Mouse (Mus musculus): ENCODE data around the gene Pnmal1.
"Not testable (repeated sequence)": the region's sequence is repeated elsewhere in the genome, so short reads cannot be mapped to it uniquely, and the experiment has no call there.

Pnmal1 gene

DNA sequence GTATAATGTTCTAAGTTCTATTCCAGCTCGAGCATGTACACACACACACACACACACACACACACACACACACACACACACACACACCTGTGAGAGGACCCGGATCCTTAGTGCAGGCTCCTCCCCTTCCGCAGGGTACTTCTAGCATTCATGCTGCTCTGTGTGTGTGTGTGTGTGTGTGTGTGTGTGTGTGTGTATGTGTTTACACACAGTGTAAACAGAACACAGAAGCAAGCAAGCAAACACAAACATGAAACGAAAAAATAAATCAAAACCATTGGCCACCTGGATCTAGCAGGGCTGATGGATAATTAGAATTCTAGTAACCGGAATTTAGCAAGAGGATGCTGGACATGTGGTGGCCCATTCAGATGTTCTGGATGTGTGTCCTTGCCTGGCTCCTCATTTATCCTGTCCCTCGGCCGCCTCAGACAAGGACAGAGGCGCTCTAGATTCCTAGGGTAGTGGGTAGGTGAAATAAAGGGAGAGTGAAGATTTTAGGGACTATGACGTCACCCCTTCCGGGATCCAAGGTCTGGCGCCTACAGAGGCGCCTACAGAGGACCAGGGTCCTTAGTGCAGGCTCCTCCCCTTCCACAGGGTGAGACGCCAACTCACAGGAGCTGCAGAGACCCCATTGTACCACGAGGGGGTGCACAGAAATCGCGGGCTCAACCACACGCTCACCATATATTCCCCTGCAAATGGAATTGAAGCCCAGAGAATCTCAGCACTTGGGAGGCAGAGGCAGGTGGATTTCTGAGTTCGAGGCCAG, 8.4 kb upstream of the Pnmal1 start:
- peak; percentile 70 for DNase-seq (ENCODE audit: low spot score in 2 of 2)

- not testable (repeated sequence) for DNase-seq (ENCODE audit: low spot score in 2 of 2)
Measured at GRCm38 (mm10) chr7:16953776-16954175, 5.7 kb upstream of the Pnmal1 start.

DNA sequence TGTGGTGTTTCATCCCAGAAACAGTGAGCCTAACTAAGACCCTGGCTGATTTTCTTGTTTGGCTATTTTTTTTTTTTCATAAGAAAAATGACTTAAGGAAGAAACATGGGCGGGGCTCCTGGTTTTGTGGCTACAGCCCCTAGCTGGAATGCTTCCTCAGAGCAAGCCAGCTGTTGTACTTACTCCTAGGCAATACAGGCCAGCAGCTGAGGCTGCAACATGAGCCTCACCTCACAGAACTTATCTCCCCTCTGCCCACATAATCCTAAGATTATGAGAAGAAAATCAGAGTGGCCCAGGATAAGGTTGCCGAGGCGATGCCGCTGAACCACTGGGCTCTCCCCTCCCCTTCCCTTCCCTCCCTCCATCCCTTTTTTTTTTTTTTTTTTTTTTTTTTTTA, 3.8 kb upstream of the Pnmal1 start:
- DNase-seq (ENCODE audit: low spot score in 2 of 2) = no peak

DNA sequence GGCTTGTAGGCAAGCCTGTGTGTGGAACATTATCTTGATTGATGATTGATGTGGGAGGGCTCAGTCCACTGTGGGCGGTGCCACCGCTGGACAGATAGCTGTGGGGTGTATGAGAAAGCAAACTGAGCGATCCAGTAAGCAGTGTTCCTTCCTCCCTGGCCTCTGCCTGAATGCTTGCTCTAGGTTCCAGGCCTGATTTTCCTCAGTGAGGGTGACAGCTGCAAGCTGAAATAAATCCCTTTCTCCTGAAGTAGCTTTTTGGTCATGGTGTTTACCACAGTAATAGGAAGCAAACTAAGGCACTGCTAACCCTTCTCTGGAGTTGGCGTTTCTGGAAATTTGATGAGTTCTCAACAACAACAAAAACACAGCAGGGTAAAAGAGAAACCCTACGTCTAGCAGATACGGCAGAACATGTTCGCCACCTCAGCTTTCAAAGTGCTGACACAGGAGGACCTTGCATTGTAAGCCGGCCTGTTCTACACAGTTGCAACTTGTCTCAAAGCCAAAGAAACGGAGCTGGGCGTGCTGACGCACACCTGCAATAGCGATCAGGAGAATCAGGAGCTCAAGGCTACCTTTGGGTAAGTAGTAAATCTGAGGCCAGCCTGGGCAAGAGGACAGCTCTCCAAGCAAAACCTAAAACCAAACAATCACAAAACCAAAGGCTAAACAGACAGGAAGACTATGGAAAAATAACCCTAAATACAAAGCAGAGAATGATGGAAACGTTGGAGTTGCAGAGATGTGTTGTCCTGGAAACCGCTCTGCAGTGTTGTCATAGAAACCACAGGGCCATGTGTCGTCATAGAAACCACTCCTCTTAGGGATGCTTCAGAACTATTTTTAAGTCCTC, 2.8 kb upstream of the Pnmal1 start:
- peak; percentile 59 to 76 for DNase-seq (ENCODE audit: low spot score in 2 of 2)

- DNase-seq (ENCODE audit: low spot score in 2 of 2) = no peak
Measured at GRCm38 (mm10) chr7:16961678-16962077, 2.2 kb downstream of the Pnmal1 start.

DNA sequence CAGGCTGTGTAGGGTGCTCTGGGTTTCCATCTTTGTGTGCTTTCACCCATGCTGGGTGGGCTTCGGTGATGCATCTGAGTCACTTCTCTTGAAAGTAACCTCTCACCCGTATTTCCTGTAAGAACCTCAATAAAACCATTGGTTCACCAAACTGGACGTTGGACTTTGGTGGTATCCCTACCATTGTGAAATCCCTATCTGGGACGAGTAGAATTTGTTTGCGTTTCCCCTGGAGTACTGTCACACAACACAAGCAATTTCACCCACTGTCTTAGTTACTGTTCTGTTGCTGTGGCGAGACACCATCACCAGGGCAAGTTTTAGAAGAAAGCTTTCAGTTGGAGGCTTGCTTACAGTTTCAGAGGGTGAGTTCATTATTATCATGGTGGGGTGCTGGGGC, 8.9 kb downstream of the Pnmal1 start:
- no peak for DNase-seq (ENCODE audit: low spot score in 2 of 2)

DNA sequence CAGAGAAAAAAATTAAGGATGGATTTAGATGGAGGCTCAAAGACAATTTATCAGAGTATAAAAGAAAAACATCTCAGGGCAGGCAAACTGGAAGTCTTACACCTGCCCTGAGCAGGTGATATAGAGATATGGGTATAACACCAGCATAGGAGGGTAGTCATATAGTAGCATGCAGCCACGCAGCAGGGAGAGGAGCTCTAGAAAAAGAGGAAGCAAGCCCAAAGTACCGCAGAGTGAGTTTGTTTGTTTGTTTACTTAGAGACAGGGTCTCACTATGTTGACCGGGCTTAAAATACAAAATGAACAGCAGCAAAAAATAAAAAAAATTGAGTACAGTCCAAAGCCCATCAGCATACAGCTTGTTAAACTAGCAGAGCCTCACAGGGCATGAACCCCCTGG, 11.7 kb downstream of the Pnmal1 start:
- no peak for DNase-seq (ENCODE audit: low spot score in 2 of 2)

DNA sequence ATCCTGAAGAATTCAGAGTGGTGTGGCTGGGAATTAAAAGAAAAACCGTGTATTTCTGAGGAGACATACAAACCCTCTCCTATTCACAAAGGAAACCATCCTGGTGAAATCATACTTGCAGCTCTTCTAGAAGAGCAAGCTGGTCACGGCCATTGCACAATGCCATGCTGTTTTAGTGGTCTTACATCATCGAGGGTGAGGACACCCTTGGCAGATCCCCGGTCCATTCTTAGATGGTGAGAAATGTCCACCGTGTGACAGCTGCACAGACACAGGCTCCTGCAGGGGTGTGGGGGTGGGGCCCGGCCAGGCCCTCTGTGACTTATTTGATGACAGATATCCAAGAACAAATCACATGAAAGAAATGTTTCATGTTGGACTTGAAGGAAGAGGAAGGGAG, 14.5 kb downstream of the Pnmal1 start:
- no peak for DNase-seq (ENCODE audit: low spot score in 2 of 2)

DNA sequence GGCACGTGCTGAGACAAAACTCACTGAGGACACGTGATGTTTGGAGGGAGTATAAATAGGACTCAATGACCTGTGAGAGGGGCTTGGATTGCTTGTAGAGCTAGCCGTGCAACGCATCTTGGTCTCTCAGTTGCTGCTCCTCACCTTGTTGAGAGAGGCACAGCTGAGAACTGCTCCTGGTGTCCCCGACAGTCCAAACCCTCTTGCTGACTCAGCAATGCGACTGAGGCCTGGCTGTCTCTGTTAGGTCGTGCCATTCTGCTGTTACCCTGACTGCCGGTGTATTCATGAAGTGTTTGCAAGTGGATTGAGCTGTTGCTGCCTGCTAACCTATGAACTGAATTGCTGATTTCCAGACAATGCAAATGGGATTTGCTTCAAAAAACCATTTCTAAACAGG, 16.8 kb downstream of the Pnmal1 start:
- no peak for DNase-seq (ENCODE audit: low spot score in 2 of 2)

GRCm38 (mm10) chr7:16978173-16978572, 18.7 kb downstream of the Pnmal1 start:
- no peak for DNase-seq (ENCODE audit: low spot score in 2 of 2)

DNA sequence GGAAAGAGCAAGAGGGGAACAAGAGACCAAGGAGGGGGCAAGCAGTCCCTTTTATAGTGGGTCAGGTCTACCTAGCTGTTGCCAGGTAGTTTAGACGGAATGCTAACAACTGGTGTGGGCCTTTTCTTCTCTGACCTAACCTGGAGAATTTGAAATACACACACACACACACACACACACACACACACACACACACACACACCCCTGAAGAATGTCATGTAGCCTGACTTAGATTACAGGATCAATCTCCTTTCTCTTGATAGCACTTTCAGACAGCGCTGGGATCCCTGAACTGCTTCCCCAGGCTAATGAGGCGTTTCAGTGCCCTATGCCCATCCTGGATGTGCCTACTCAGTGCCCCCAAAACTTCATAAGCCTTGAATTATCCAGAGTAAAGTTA, 19.1 kb downstream of the Pnmal1 start:
- no peak for DNase-seq (ENCODE audit: low spot score in 2 of 2)

DNA sequence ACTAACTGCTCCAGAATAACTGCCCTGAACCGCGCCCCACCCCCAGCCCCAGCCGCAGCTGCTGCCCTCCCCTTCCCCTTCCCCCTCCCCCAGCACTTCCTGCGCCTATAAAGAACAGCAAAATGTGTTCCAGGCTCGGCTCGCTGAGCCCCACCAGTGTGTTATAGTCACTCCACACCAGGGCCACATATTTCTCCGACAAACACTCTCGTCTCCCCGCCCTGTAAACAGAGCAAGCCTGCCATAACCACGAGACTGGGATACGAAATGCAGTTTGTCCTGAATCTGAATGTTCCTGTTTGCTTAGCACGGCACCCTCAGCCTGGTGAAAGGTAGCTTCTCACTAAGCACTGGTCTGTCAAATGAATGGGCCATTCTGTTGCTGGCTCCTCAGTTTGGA, 20.9 kb downstream of the Pnmal1 start:
- no peak for DNase-seq (ENCODE audit: low spot score in 2 of 2)

GRCm38 (mm10) chr7:16982859-16983568, 23.5 kb downstream of the Pnmal1 start, which contains the start of gene Gm42372:
Gm42372 (plus strand) TSS chr7:16983086.
- peak; percentile 89 to 92 for DNase-seq (ENCODE audit: low spot score in 2 of 2)

DNA sequence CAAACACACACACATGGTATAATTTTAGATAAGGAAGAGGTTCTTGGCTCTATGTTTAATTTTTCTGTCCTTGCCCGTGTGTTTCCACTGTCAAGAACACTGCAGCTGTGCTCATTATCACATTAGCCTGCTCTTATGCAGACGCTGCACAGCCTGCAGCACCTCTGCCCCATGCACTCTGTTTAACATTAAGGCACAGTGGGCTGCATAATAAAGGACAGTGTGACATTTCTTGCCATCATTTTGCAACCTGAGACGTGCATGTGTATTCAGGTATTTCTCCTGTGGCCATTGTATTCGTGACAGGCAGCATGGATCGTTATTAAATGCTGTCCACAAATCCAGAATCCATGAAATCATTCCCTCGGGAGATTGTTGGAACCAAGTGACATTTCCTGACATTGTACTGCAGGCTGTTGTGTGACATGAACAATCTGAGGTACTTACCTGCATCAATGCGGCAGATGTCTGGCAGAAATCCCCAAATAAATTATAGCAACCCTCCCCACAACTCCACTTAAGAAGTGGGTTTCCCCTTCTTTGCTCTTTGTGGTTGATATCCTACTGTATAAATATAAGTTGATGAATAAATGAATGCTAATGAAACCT, 28.2 kb downstream of the Pnmal1 start:
- no peak for DNase-seq (ENCODE audit: low spot score in 2 of 2)

GRCm38 (mm10) chr7:16988405-16988804, 28.9 kb downstream of the Pnmal1 start:
- no peak for DNase-seq (ENCODE audit: low spot score in 2 of 2)

- no peak for DNase-seq (ENCODE audit: low spot score in 2 of 2)
Measured at GRCm38 (mm10) chr7:16990006-16990744, 30.7 kb downstream of the Pnmal1 start.

GRCm38 (mm10) chr7:16991681-16992450, 32.4 kb downstream of the Pnmal1 start:
- DNase-seq (ENCODE audit: low spot score in 2 of 2) = no peak

DNA sequence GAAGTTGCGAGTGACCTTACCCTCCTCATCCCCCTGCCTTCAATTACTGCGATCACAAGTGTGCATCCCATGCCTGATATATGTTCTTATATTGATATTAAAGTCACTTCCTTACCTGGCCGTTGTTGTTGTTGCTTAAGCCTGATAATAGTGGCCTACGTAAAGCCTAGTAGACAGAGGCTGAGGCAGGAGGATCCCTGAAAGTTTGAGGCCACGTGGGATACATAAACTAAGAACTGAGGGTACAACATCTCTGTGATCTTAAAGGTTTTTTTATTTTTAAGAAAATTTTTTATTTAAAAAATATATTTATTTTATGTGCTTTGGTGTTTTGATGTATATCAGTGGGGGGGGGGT, 33.0 kb downstream of the Pnmal1 start, which contains the start of gene Ccdc8:
Gene Ccdc8 (plus strand): TSS at position 258 of the 357 bp plus-strand sequence.
- DNase-seq (ENCODE audit: low spot score in 2 of 2) = no peak

DNA sequence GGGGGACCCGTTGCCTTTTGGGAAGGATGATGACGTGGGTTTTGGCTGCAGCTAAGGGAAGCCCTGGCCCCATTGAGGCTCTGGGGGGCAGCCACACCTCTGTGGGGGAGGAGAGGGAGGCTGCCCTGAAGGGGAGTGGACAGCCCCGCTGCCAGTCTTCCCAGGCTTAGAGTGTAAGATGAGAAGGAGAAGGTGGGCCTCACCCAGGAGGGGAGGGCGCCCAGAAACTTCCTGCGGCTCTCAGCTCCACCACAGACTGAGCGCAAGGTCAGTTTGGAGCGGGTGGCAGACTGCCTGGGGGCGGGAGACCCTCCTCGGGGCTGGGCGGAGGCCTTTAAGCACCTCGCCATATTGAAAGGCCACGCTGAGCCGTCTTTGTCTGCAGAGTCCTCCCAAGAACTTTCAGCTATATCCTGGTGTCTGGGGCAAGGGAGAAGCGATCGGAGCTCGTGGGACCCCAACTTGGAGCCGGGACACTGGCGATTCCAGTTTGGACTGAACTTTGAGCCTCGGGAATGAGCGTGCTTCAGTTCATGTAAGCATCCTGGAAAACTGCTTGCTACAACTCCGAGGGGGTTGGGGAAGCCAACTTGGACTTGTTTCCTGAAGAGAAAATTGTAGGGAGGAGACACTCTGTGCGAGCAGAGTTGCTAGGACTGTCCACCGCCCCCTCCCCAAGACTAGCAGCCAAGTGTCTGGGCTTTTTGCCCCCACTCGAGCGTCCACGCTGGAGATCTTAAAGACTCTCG, 34.3 kb downstream of the Pnmal1 start:
- DNase-seq (ENCODE audit: low spot score in 2 of 2) = no peak

GRCm38 (mm10) chr7:16994400-16994799, 34.9 kb downstream of the Pnmal1 start:
- DNase-seq (ENCODE audit: low spot score in 2 of 2) = no peak

All from right cerebral cortex, postnatal 36 days (tissue).